Mouse (Mus musculus) megakaryocyte, embryonic 14.5 days (primary cell): ENCODE measurements at regions not wholly inside any gene's neighbourhood (a gene's known extent, or its start where the extent isn't known, plus 50 kb on each side); places are given as distances from the start of the nearest gene placed in this dataset.

Experiments
- FLI1 ChIP-seq: IDR thresholded peaks from 2 replicates; pipeline ENCODE4 v1.6.1; 2012; ENCODE audit warnings: low read length, inconsistent platforms, mixed read lengths
- GATA1 ChIP-seq: IDR thresholded peaks from 3 replicates; pipeline ENCODE4 v1.6.1; 2012; ENCODE audit warnings: mixed read lengths, low read length, inconsistent platforms, borderline replicate concordance

DNA sequence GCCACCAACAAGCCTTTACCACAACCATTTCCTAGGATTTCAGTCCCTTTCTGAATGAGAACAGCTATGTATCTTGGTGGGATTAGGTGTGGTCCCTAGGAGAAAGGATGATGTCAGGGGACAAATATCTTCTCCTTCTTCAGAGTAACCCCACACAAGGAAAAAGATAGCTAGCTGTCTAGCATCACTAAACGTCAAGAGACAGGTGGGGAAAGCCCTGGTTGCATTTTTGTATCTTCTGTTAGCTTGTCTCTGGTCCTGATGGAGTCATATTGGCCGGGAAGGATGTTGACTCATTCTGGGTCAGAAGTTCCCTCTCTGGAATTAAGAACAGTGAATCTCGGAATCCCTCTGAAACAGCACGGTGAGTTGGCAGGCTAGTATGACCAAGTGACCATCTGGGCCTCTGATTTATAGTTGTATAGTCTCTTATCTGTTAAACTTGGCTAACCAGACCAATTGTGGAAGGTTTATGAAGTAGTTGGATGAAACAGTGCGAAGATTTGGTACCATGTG, 327.4 kb downstream of the Lmx1a start:
- TF ChIP-seq GATA1 (no peak), FLI1 (no peak)
